In the genomic region with DNA sequence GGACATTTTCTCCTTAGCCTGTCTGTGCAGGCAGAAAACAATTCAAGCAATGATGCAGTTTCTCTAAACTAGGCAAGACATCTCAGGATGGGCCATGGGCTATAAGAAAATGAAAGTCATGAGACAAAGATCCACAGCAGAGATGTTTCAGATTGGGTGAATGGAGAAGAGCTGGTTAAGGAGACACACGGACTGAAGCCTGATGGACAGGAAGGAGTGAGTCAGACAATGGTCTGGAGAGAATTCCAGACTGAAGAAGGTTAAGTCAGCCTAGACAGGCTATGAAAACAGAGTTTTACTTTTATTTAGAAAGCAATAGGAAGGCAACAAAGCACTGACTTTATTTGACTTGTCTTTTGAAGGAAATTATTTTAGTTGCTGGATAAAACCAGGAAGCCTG, we compare ENCODE assay signal across 22 mouse cellular contexts.
"Had no signal": no experiment of that assay in that cellular context is flagged by ENCODE, and none has a peak within 500 bp of the region (broad histone marks: within the 10 kb centered on the region; RNA-seq: fewer than 3 reads in every experiment).

No protein-coding gene starts in this region.

- H3K4me3 ChIP-seq: heart, embryonic 10.5 days; heart, embryonic 12.5 days; hindbrain, embryonic 13.5 days; hindbrain, embryonic 15.5 days; kidney, embryonic 15.5 days; limb, embryonic 13.5 days; limb, embryonic 15.5 days; liver, embryonic 12.5 days had no signal

- H3K27ac ChIP-seq: heart, embryonic 10.5 days; hindbrain, embryonic 13.5 days; hindbrain, embryonic 15.5 days; hindbrain, postnatal 0 days; kidney, embryonic 15.5 days; kidney, postnatal 0 days; limb, embryonic 13.5 days; limb, embryonic 15.5 days; liver, embryonic 12.5 days; liver, embryonic 14.5 days had no signal

- DNase-seq: gastrocnemius, postnatal 14 days; gastrocnemius, postnatal 36 days; heart, adult 18-20 months; heart, postnatal 10 days; kidney, adult 11 months; kidney, adult 2 months; kidney, adult 9 months; kidney, postnatal 14 days; layer of hippocampus, adult 9-11 months; layer of hippocampus, postnatal 36 days; left cerebral cortex, postnatal 4 days had no signal

- H3K4me1 ChIP-seq: heart, embryonic 10.5 days; hindbrain, embryonic 13.5 days; hindbrain, embryonic 15.5 days; kidney, embryonic 15.5 days; limb, embryonic 13.5 days; limb, embryonic 15.5 days had no signal
